Mouse (Mus musculus) erythroblast, embryonic 14.5 days (primary cell): Measurements from ENCODE around the gene Ldhb.

Experiments
- GATA1 ChIP-seq: IDR thresholded peaks from 2 replicates; pipeline ENCODE4 v1.6.1; 2012; ENCODE audit warnings: low read length, inconsistent platforms, mixed read lengths
- TAL1 ChIP-seq: IDR thresholded peaks from 3 replicates; pipeline ENCODE4 v1.6.1; 2012; ENCODE audit warnings: low read length, inconsistent platforms, mixed read lengths

- TF ChIP-seq GATA1, result no peak
- TF ChIP-seq TAL1, result no peak
Observed at GRCm38 (mm10) chr6:142477239-142477638, 30.5 kb downstream of the Ldhb start.
